Mouse (Mus musculus) liver, postnatal 0 days (tissue): ENCODE measurements around the gene Brms1l.

Experiments used
- CTCF ChIP-seq: sonication (generic); IDR thresholded peaks from 2 replicates; pipeline ENCODE4 v1.5.1; 2016; ENCODE audit warnings: antibody characterized with exemption, low read depth
- EP300 ChIP-seq: IDR thresholded peaks from 2 replicates; pipeline ENCODE4 v1.6.1; 2016; ENCODE audit warnings: antibody characterized with exemption, low read depth, mild to moderate bottlenecking

DNA sequence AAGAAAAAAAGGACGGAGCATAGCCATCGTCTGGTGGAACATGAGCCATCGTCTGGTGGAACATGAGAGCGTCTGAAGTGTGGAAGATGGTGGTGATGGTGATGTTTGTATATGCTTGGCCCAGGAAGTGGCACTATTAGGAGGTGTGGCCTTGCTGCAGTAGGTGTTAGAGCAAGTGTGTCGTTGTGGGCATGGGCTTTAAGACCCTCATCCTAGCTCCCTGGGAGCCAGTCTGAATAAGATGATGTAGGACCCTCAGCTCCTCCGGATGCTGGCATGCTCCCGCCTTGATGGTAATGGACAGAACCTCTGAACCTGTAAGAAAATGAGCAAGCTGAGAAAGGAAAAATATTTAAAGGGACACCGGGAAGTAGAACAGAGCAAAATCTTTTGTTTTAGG lies 1.2 kb upstream of the Brms1l start:
- no peak for TF ChIP-seq CTCF
- no peak for TF ChIP-seq EP300
